Mouse (Mus musculus) forebrain, embryonic 15.5 days (tissue): ENCODE data around the gene Tgm2. TPM values are rescaled to one million over a fixed set of nuclear protein-coding genes. Genes with fewer than 3 reads are reported as not detected.

Experiments
- ATAC-seq: fragments of 200-750 bp; cut with Nextera tagmentation; replicated peaks from 2 replicates; pipeline ENCODE4 v1.8.0; 2017; ENCODE audit warnings: mild to moderate bottlenecking, moderate TSS enrichment, moderate library complexity
- H3K27ac ChIP-seq: fragments of 300-500 bp; sonication (generic); replicated peaks from 2 replicates; pipeline ENCODE4 v1.5.1; 2015; ENCODE audit warnings: mild to moderate bottlenecking, inconsistent platforms
- H3K27me3 ChIP-seq: fragments of 300-500 bp; sonication (generic); 2 replicates; pipeline ENCODE4 v1.6.1; 2015; ENCODE audit warnings: inconsistent platforms
- H3K36me3 ChIP-seq: fragments of 300-500 bp; sonication (generic); 2 replicates; pipeline ENCODE4 v1.6.1; 2015; ENCODE audit warnings: mild to moderate bottlenecking, inconsistent platforms
- H3K4me1 ChIP-seq: fragments of 300-500 bp; sonication (generic); 2 replicates; pipeline ENCODE4 v1.6.1; 2015; ENCODE audit warnings: inconsistent platforms
- H3K4me2 ChIP-seq: fragments of 300-500 bp; sonication (generic); replicated peaks from 2 replicates; pipeline ENCODE4 v1.6.1; 2015; ENCODE audit warnings: mild to moderate bottlenecking, inconsistent platforms
- H3K4me3 ChIP-seq: fragments of 300-500 bp; sonication (generic); 2 replicates; pipeline ENCODE4 v1.5.1; 2015; ENCODE audit warnings: mild to moderate bottlenecking, inconsistent platforms
- H3K9ac ChIP-seq: fragments of 300-500 bp; sonication (generic); replicated peaks from 2 replicates; pipeline ENCODE4 v1.6.1; 2015; ENCODE audit warnings: mild to moderate bottlenecking, inconsistent platforms
- H3K9me3 ChIP-seq: fragments of 300-500 bp; sonication (generic); 2 replicates; pipeline ENCODE4 v1.6.1; 2016; ENCODE audit warnings: inconsistent platforms
- WGBS: fragments of 180-500 bp; shearing (Covaris S2); methylation state at CpG from one replicate; pipeline ENCODE4 v1.1.7; 2015; ENCODE audit warnings: mixed read lengths; 5-methylcytosine and 5-hydroxymethylcytosine counted together
- polyA plus RNA-seq: library from polyadenylated mRNA; unstranded; fragments of >200 nt; fragmentation: Nextera tagmentation; extraction: Ambion mirVana; gene quantifications from 2 replicates; pipeline ENCODE4 v1.2.1, GENCODE M21; 2015

Tgm2 gene
- 4.7 and 5.0 TPM in 2 replicates for polyA plus RNA-seq

DNA sequence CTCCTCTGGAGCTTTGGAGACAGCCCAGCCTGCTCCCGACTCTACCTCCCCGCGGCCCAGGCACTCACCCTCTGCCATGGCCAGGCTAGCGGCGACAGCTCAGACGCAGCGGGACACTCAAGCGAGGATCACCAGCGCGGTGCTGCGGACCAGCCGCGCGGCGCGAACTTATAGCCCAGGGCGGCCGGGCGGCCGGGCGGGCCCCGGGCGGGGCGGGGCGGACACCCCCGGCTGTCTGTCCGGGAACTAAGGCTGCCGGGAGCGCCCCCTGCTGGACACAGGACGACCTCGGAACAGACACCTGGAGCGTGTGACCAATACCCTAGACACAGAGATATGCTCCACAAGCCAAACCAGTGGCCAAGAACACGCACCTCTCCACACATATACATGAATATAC is at the start of gene Tgm2:
Tgm2 (minus strand) TSS at position 214 of the 400 bp plus-strand sequence.
- no peak within 1 kb of the TSS for H3K27ac ChIP-seq
- 2% methylated on average over 33 of the region's 33 CpGs for WGBS
- H3K9me3 ChIP-seq: no peaks in the 10 kb centered on the region
- no peaks in the 10 kb centered on the region for H3K36me3 ChIP-seq
- H3K9ac ChIP-seq: peak within 1 kb of the TSS; percentile 41; the same call in 1 of the 2 replicates
- ATAC-seq: peak; percentile 51; the same call in 1 of the 2 replicates
- peaks cover 6% of the 10 kb centered on the region for H3K4me1 ChIP-seq
- peak within 1 kb of the TSS; percentile 29 for H3K4me3 ChIP-seq
- H3K27me3 ChIP-seq: peaks cover 3% of the 10 kb centered on the region; the same call in 1 of the 2 replicates
- peak within 1 kb of the TSS; percentile 52 for H3K4me2 ChIP-seq

DNA sequence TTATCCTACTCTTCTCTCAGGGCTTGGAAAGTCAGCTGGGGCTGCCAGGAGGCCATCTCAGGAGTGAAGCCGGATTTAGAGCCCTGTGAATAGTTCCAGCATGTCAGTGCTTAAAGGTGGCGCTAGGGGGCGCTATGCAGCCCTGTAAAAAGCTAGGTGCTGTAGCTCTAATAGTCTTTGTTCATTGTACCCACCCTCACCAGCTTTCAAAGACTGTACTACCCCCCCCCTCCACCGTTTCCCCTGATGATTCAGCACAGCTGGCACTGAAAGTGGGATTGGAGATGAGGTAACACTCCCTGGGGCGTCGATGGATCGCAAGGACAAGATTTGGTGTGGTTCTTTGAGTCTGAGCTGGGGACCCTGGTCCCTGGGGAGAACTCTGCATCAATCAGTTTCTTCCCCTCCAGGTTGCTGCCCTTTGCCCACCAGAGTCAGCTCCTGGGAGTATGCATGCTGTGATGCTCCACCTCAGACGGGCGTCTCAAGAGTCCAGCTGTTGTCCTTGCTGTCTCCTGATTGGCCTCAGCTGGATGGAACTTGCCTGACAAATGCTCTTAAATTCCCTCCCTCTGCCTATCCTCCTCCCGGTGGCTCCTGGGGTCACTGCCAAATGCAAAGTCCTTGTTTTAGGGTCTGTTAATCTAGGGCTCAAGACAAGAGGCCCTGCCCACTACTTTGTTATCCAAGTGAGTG is 48.9 kb upstream of the Tgm2 start:
- WGBS: 18% methylated on average over 10 of the region's 10 CpGs
- Histone ChIP-seq H3K4me2 (no peak overlapping the region), H3K9ac (no peak overlapping the region), H3K27ac (no peak overlapping the region), H3K36me3 (no peaks in the 10 kb centered on the region), H3K27me3 (no peaks in the 10 kb centered on the region), H3K4me3 (no peak overlapping the region), H3K4me1 (peaks cover 13% of the 10 kb centered on the region), H3K9me3 (no peaks in the 10 kb centered on the region)
- peak; percentile 49; the same call in 1 of the 2 replicates for ATAC-seq

DNA sequence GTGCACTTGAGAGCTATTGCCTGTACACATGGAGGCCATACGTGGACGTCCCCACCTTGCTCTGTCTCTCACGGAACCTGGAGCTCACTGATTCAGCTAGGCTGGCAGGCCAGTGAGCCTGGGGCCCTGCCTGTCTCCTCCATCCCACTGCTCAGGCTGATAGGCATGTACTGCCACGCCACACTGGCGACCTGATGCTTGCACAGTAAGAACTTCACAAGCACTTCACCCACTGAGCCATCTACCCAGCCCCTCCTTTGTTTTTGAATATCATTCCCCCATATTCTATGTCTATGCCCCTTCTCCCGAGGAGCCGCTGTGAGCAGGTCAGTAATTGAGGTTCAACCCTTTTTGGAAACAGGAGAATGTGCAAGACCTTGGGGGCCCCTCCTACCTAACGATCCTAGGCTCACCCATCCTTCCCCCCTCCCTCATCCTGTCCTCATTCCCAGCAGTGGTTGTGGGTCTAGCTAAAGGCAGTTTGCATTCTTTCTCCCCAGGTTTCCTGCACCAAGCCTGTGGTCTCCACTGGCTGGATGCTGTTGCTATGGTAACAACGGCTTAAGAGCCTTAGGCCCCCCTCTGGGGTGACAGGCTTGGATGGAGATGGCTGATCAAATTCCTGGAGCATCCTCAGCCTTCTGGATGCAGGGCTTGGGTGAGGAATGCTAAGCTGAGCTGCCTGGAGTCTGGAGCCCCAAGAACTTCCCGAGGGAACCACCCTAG is 47.5 kb upstream of the Tgm2 start:
- Histone ChIP-seq H3K9ac (no peak overlapping the region), H3K27ac (peak overlapping the region; percentile 35), H3K4me2 (no peak overlapping the region), H3K27me3 (no peaks in the 10 kb centered on the region), H3K36me3 (no peaks in the 10 kb centered on the region), H3K4me3 (no peak overlapping the region), H3K4me1 (peaks cover 13% of the 10 kb centered on the region), H3K9me3 (no peaks in the 10 kb centered on the region)
- no peak for ATAC-seq
- WGBS: 20% methylated on average over 10 of the region's 10 CpGs

DNA sequence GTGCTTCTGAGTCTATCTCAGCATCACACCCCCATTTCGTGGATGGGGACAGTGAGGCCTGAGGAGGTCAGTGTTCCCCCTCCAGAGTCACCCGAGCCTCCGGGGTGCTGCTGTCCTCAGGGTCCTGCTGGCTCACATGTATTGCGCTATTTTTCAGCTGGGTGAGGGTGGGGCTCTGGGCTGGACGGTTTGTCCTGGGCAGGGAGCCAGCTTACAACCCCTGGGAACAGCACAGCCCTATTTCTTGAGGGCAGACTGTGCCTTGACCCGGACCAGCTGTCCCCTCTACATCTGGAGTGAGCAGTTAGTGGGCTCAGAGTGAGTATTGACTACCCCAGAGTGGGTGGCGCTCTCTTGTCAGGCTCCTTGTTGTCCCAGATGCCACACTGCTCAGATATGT is 44.9 kb upstream of the Tgm2 start:
- 67% methylated on average over 7 of the region's 7 CpGs for WGBS
- Histone ChIP-seq H3K36me3 (no peaks in the 10 kb centered on the region), H3K9ac (no peak overlapping the region), H3K9me3 (no peaks in the 10 kb centered on the region), H3K4me1 (peaks cover 23% of the 10 kb centered on the region), H3K27ac (no peak overlapping the region), H3K27me3 (no peaks in the 10 kb centered on the region), H3K4me2 (no peak overlapping the region), H3K4me3 (no peak overlapping the region)
- no peak for ATAC-seq

DNA sequence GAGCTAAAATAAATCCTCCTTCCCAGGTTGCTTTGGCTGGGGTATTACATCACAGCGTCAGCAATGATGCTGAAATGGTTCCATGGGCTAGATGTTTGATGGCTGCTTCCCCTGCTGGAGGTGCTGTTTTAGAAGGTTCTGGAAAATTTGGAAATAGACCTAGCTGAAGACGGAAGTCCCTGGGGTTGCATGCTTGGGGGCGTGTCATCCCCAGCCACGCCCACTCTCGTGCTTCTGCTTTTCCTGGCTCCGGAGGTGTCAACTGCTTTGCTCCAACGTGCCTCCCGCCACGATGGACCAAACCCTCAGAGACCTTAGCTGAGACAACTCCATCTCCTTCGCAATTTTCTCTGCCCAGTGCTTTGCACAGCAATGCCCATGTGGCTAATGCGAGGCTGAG is 43.2 kb upstream of the Tgm2 start:
- H3K4me2 ChIP-seq: no peak overlapping the region
- no peaks in the 10 kb centered on the region for H3K9me3 ChIP-seq
- no peak overlapping the region for H3K9ac ChIP-seq
- no peaks in the 10 kb centered on the region for H3K36me3 ChIP-seq
- H3K27me3 ChIP-seq: no peaks in the 10 kb centered on the region
- H3K4me3 ChIP-seq: no peak overlapping the region
- H3K4me1 ChIP-seq: peaks cover 26% of the 10 kb centered on the region
- WGBS: 84% methylated on average over 11 of the region's 11 CpGs
- no peak for ATAC-seq
- H3K27ac ChIP-seq: no peak overlapping the region

DNA sequence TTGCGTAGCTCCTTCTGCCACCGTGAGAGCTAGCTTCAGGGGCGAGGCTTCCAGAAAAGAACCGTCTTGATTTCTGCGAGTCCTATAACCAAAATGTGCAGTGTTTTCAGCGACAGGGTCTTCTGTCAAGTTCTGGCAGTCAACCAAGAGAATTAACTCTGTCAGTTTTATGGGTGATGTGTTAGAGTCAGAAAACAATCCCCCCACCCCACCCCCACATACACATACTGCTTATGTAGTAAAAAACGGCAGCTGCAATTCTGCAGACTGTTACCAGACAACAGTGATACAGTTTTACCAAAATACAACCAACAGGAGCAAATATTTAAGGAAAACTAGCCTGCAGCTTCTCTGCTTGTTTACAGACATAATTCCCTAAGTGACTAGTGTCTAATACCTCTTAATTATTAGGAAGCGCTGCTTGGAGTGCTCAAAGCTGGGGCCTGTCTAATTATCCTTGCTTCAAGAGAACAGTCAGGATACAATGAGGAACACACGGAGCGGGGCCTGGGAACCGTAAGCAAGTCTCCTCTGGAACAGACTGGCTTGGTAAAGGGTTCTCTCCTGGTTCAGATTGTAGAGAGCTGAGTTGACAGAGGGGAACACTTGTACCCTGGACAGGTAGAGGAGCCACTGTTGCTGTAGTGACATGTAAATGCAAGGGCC is 40.1 kb upstream of the Tgm2 start:
- H3K4me2 ChIP-seq: no peak overlapping the region
- H3K4me1 ChIP-seq: peaks cover 28% of the 10 kb centered on the region
- peak overlapping the region; percentile 42; the same call in 1 of the 2 replicates for H3K27ac ChIP-seq
- no peaks in the 10 kb centered on the region for H3K27me3 ChIP-seq
- ATAC-seq: peak; percentile 57; the same call in 1 of the 2 replicates
- no peaks in the 10 kb centered on the region for H3K36me3 ChIP-seq
- no peak overlapping the region for H3K4me3 ChIP-seq
- no peak overlapping the region for H3K9ac ChIP-seq
- no peaks in the 10 kb centered on the region for H3K9me3 ChIP-seq
- 35% methylated on average over 11 of the region's 11 CpGs for WGBS

DNA sequence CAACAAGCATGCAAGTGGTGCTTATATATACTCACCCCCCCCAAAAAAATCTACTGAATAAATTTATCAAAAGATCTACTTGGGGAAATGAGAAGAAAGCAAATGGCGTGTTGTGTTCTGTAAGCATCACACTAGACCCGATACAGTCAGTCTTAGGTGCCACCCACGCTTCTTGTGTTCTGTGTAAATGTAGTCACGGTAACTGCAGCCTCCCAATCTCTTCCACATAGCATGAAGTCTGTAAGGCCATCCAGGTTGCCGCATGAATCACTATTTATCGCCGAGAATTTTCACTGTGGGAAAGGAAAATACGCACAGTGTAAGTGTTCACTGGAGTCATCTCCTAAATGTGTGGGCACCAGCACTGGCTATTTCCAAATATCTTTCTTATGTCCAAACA is 37.0 kb upstream of the Tgm2 start:
- Histone ChIP-seq H3K9me3 (no peaks in the 10 kb centered on the region), H3K4me2 (no peak overlapping the region), H3K4me1 (peaks cover 50% of the 10 kb centered on the region), H3K27me3 (no peaks in the 10 kb centered on the region), H3K36me3 (no peaks in the 10 kb centered on the region), H3K4me3 (no peak overlapping the region), H3K9ac (no peak overlapping the region), H3K27ac (no peak overlapping the region)
- 86% methylated on average over 8 of the region's 8 CpGs for WGBS
- ATAC-seq: no peak

DNA sequence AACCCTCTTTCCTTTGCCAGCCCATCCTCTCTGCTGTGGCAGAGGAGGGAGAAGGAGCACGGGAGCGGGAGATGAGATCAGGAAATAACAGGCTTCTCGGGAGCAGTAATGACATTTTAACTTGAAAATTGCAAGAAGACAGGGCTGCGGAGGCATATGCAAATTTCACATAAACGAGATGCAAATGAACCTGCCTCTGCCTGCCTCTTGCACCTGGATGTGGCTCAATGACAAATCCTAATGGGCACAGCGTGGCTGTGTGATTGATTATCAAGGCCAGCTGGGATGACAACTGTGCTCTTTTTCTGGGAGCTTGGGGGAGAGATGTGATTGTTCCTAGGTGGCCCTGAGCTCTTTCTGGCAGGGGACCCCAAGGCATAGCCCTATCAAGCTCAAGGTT is 35.7 kb upstream of the Tgm2 start:
- Histone ChIP-seq H3K4me3 (no peak overlapping the region), H3K9me3 (no peaks in the 10 kb centered on the region), H3K9ac (no peak overlapping the region), H3K36me3 (no peaks in the 10 kb centered on the region), H3K27me3 (no peaks in the 10 kb centered on the region), H3K4me2 (no peak overlapping the region), H3K4me1 (peaks cover 60% of the 10 kb centered on the region), H3K27ac (peak overlapping the region; percentile 73)
- WGBS: 29% methylated on average over 6 of the region's 6 CpGs
- ATAC-seq: no peak

DNA sequence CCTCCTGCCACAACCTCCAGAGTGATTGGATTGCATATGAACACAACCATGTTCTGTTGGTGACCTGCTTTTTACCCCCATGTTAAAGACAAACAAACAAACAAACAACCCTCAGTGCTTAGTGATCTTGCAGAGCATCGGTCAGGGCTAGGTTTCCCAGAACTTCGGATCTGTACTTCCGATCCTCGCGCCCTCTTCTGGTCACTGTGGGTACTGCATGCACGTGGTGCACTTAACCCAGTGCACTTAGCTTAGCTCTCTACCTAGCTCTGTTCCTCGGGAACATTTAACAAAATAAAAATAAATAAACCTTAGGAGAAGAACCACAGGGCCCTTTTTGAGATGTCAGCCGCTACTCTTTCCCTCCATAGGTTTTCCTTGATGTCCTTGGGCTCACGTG is 34.6 kb upstream of the Tgm2 start:
- Histone ChIP-seq H3K4me1 (peaks cover 52% of the 10 kb centered on the region), H3K27me3 (no peaks in the 10 kb centered on the region), H3K4me3 (no peak overlapping the region), H3K27ac (no peak overlapping the region), H3K36me3 (no peaks in the 10 kb centered on the region), H3K9me3 (no peaks in the 10 kb centered on the region), H3K4me2 (no peak overlapping the region), H3K9ac (no peak overlapping the region)
- no peak for ATAC-seq
- WGBS: 44% methylated on average over 9 of the region's 9 CpGs

DNA sequence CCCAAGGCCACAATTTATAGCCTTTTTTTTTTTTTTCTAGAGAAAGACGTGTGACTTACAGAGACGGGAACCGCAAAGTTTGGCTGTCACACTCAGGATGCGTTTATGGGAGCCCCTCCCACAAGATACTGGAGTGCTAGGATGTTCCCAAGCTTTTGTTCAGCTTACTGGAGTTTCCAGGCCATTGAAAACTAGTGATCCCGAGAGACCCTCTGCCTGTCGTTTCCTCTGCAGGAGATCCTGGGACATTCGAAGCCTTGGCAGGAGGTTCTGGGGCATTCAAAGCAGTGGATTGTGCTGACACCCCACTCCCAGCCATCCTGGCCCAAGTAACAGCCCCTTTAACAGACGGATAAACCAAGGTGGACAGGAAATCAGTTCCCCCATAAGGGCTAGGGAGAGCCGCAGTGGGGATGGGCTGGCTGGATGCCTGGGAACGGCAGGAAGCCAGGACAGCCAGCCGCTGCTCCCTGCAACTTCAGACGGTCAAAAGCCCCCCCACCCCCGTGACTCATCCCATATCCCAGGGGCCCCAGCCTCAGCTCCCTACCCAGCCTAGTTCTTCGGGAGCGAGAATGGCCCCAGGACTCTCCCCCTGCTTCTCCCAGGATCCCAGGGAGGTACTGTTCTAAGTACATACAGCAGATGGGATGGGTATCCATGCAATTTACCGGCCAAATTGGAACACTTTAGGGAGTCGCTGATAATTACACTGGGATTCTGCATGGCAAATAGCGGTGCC is 33.3 kb upstream of the Tgm2 start:
- peak overlapping the region; percentile 29 for H3K4me2 ChIP-seq
- peak; percentile 30; the same call in 1 of the 2 replicates for ATAC-seq
- WGBS: 13% methylated on average over 18 of the region's 18 CpGs

DNA sequence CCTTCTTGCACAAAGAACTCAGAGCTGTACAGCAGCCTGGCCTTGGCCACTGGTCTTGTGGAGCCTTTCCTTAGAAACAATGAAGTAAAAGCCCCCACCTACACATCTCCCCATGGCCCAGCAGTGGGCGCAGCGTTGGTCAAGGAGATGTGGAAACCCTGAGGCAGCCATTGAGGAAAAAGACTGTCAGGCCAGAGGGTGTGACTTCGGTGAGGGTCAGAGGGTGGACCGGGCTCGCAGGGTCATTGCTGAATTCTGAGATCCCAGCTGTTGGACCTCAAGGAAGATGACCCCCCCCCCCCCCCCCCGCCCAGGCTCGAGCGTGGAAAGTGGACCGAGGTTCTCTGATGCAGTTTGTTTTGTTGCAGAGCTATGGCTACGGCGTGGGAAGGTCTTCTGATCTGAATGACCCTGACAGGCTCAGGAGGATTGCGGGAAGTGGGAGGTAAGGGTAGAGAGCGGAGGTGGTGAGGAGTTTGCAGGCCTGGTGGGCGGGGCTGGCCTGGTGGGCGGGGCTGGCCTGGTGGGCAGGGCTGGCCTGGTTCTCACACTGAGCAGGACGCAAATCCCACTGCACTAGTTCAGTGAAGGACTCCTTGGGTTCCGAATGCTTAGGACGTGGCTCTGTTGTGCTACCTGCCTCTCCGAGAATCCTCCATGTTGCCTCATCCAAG is 32.6 kb upstream of the Tgm2 start:
- H3K36me3 ChIP-seq: no peaks in the 10 kb centered on the region
- ATAC-seq: no peak
- H3K9ac ChIP-seq: no peak overlapping the region
- no peaks in the 10 kb centered on the region for H3K27me3 ChIP-seq
- peaks cover 49% of the 10 kb centered on the region for H3K4me1 ChIP-seq
- WGBS: 13% methylated on average over 19 of the region's 19 CpGs
- H3K9me3 ChIP-seq: no peaks in the 10 kb centered on the region
- H3K4me3 ChIP-seq: peak overlapping the region; percentile 14; the same call in 1 of the 2 replicates
- no peak overlapping the region for H3K27ac ChIP-seq
- peak overlapping the region; percentile 29 for H3K4me2 ChIP-seq

More for the DNA sequence above, 33.3 kb upstream of the Tgm2 start:
- Histone ChIP-seq H3K9ac (no peak overlapping the region), H3K4me3 (peak overlapping the region; percentile 14; the same call in 1 of the 2 replicates), H3K9me3 (no peaks in the 10 kb centered on the region), H3K27me3 (no peaks in the 10 kb centered on the region), H3K27ac (no peak overlapping the region), H3K36me3 (no peaks in the 10 kb centered on the region), H3K4me1 (peaks cover 49% of the 10 kb centered on the region)
